Comparison of ENCODE assay signal across 8 mouse cellular contexts in genomic region chr5:142901846-142902505, GRCm38 (mm10). TPM values are rescaled to one million over a fixed set of nuclear protein-coding genes. Genes with fewer than 3 reads are reported as not detected.
DNase-seq lines count a peak whose midpoint lies in the region; ATAC-seq and TF ChIP-seq lines count a peak whose summit lies in the region.

No protein-coding gene starts in this region.

- in situ Hi-C loops in CH12.LX (cut with MboI; ENCODE audit: low pct_ligation_motif_present, low pct_unique_long_range_greater_than_20kb, low sequenced_read_pairs): no loop called here

- H3K9ac ChIP-seq in CH12.LX (ENCODE audit: insufficient read depth, low read depth): no peak overlapping the region
- H3K9ac ChIP-seq in forebrain, embryonic 16.5 days (replicated peaks; ENCODE audit: low read depth, low read length): no peak overlapping the region
- H3K9ac ChIP-seq in midbrain, embryonic 13.5 days (replicated peaks): 0 out of 2 replicates have a peak overlapping the region, but pooled peaks have one; percentile 39

- WGBS in heart, embryonic 10.5 days: 56% methylated on average over 4 of the region's 4 CpGs
- 73% methylated on average over 4 of the region's 4 CpGs for WGBS in forebrain, embryonic 16.5 days
- WGBS in midbrain, embryonic 13.5 days: 75% methylated on average over 4 of the region's 4 CpGs

- peaks cover 21% of the 10 kb centered on the region for H3K4me1 ChIP-seq in heart, embryonic 10.5 days
- H3K4me1 ChIP-seq in CH12.LX (ENCODE audit: control insufficient read depth in 1 of 2, insufficient read depth in 2 of 2): peaks cover 10 to 36% of the 10 kb centered on the region in 2 experiments
- peaks cover 28% of the 10 kb centered on the region for H3K4me1 ChIP-seq in forebrain, embryonic 16.5 days (replicated peaks; ENCODE audit: control insufficient read depth, insufficient read depth, low read length)
- H3K4me1 ChIP-seq in midbrain, embryonic 13.5 days (replicated peaks): peaks cover 30% of the 10 kb centered on the region

- peaks cover 7% of the 10 kb centered on the region for H3K27me3 ChIP-seq in heart, embryonic 10.5 days (ENCODE audit: insufficient read depth, poor library complexity, severe bottlenecking)
- no peaks in the 10 kb centered on the region for H3K27me3 ChIP-seq in CH12.LX (replicated peaks)
- H3K27me3 ChIP-seq in forebrain, embryonic 16.5 days (replicated peaks; ENCODE audit: control insufficient read depth, insufficient read depth, low read length): no peaks in the 10 kb centered on the region
- H3K27me3 ChIP-seq in midbrain, embryonic 13.5 days: no peaks in the 10 kb centered on the region

- no peaks in the 10 kb centered on the region for H3K9me3 ChIP-seq in heart, embryonic 10.5 days
- no peaks in the 10 kb centered on the region for H3K9me3 ChIP-seq in CH12.LX (replicated peaks; ENCODE audit: low read length)
- no peaks in the 10 kb centered on the region for H3K9me3 ChIP-seq in forebrain, embryonic 16.5 days (ENCODE audit: control insufficient read depth, low read length)
- no peaks in the 10 kb centered on the region for H3K9me3 ChIP-seq in midbrain, embryonic 13.5 days

- no peak overlapping the region for H3K4me2 ChIP-seq in CH12.LX (ENCODE audit: insufficient read depth, low read depth, poor library complexity, severe bottlenecking)
- H3K4me2 ChIP-seq in forebrain, embryonic 16.5 days (ENCODE audit: low read length): peak overlapping the region; percentile 64; the same call in 1 of the 2 replicates
- H3K4me2 ChIP-seq in midbrain, embryonic 13.5 days (replicated peaks): no peak overlapping the region

- H3K27ac ChIP-seq in heart, embryonic 10.5 days: 0 out of 2 replicates have a peak overlapping the region, but pooled peaks have one; percentile 36
- H3K27ac ChIP-seq in CH12.LX (ENCODE audit: insufficient read depth, low read depth): peak overlapping the region; percentile 35; the same call in 1 of the 2 replicates
- peak overlapping the region; percentile 49; the same call in 1 of the 2 replicates for H3K27ac ChIP-seq in forebrain, embryonic 16.5 days (ENCODE audit: low read length)
- H3K27ac ChIP-seq in midbrain, embryonic 13.5 days: peak overlapping the region; percentile 51

- no peak; the same call in 1 of the 2 replicates for TF ChIP-seq POLR2A in CH12.LX (IDR thresholded peaks at IDR 0.05; ENCODE audit: low read depth, low read length)

- TF ChIP-seq RAD21 in CH12.LX (IDR thresholded peaks at IDR 0.05; ENCODE audit: low read depth, low read length): no peak

- TF ChIP-seq EP300 in CH12.LX (IDR thresholded peaks at IDR 0.05; ENCODE audit: low read length): no peak

- TF ChIP-seq CTCF in CH12.LX (conservative IDR thresholded peaks at IDR 0.05 in 1 of 2, IDR thresholded peaks at IDR 0.05 in 1 of 2; ENCODE audit: low read depth in 2 of 2, low read length in 2 of 2): no peak

- no peak for ATAC-seq in forebrain, embryonic 16.5 days
- ATAC-seq in midbrain, embryonic 13.5 days: no peak

- intact Hi-C loops in left cerebral cortex, postnatal 14 days (cut with DNase I): no loop called here

- H3K4me3 ChIP-seq in heart, embryonic 10.5 days: peak overlapping the region; percentile 12; the same call in 1 of the 2 replicates
- no peak overlapping the region for H3K4me3 ChIP-seq in CH12.LX (replicated peaks in 1 of 3; ENCODE audit: low read depth in 2 of 3, low read length in 2 of 3, poor library complexity in 1 of 3)
- no peak overlapping the region for H3K4me3 ChIP-seq in forebrain, embryonic 16.5 days (replicated peaks; ENCODE audit: low read length)
- H3K4me3 ChIP-seq in midbrain, embryonic 13.5 days (replicated peaks): no peak overlapping the region

- DNase-seq in heart, embryonic 10.5 days (ENCODE audit: low spot score): no peak
- DNase-seq in heart, adult 9 months (ENCODE audit: low spot score in 2 of 2): no peak
- peak; percentile 52 for DNase-seq in CH12.LX (ENCODE audit: extremely low read depth)
- DNase-seq in c-Kit-positive CD71-positive TER-119-positive erythroid progenitor cells, embryonic 14.5 days (ENCODE audit: low spot score): no peak
- DNase-seq in urinary bladder, postnatal 36 days (ENCODE audit: low spot score in 2 of 2): no peak
- DNase-seq in left cerebral cortex, postnatal 14 days (ENCODE audit: low spot score in 2 of 2): no peak

- dilution Hi-C loops in CH12.LX (cut with MboI; ENCODE audit: extremely low pct_ligation_motif_present, extremely low pct_unique_long_range_greater_than_20kb, low sequenced_read_pairs): no loop called here

- H3K36me3 ChIP-seq in heart, embryonic 10.5 days: peaks cover 79% of the 10 kb centered on the region
- H3K36me3 ChIP-seq in CH12.LX (replicated peaks in 1 of 2; ENCODE audit: control insufficient read depth in 1 of 2, insufficient read depth in 1 of 2, low read length in 1 of 2): peaks cover 54 to 74% of the 10 kb centered on the region in 2 experiments
- peaks cover 38% of the 10 kb centered on the region for H3K36me3 ChIP-seq in forebrain, embryonic 16.5 days (ENCODE audit: control insufficient read depth, insufficient read depth)
- peaks cover 68% of the 10 kb centered on the region for H3K36me3 ChIP-seq in midbrain, embryonic 13.5 days

- H3K79me2 ChIP-seq in CH12.LX (replicated peaks; ENCODE audit: control insufficient read depth, extremely low read depth, insufficient read depth, poor library complexity, severe bottlenecking): peaks cover 32% of the 10 kb centered on the region

TF ChIP-seq in CH12.LX, 34 proteins besides CTCF, POLR2A, EP300 and RAD21 (continues in another document):
- TF ChIP-seq MAX (IDR thresholded peaks at IDR 0.05; ENCODE audit: low read length): no peak
- TF ChIP-seq MAZ (IDR thresholded peaks at IDR 0.05; ENCODE audit: low read depth, low read length): no peak
- no peak for TF ChIP-seq USF1 (IDR thresholded peaks at IDR 0.05; ENCODE audit: low read depth, low read length)
- no peak for TF ChIP-seq JUND (conservative IDR thresholded peaks at IDR 0.05; ENCODE audit: low read depth, low read length)
- no peak; the same call in 1 of the 2 replicates for TF ChIP-seq HCFC1 (IDR thresholded peaks at IDR 0.05; ENCODE audit: low read depth, low read length)
- TF ChIP-seq GABPA (IDR thresholded peaks at IDR 0.05; ENCODE audit: insufficient replicate concordance, low read depth, low read length): no peak
- TF ChIP-seq MXI1 (IDR thresholded peaks at IDR 0.05; ENCODE audit: low read depth, low read length): no peak
- TF ChIP-seq ELF1 (IDR thresholded peaks at IDR 0.05; ENCODE audit: low read depth, low read length): no peak
- TF ChIP-seq MAFK (IDR thresholded peaks at IDR 0.05; ENCODE audit: insufficient replicate concordance, low read length): 0 out of 2 replicates have a peak, but pooled peaks have one; percentile 5
- 0 out of 2 replicates have a peak, but pooled peaks have one; percentile 2 for TF ChIP-seq USF2 (conservative IDR thresholded peaks at IDR 0.05; ENCODE audit: low read depth, low read length)
- TF ChIP-seq MEF2A (IDR thresholded peaks at IDR 0.05; ENCODE audit: borderline replicate concordance, low read depth, low read length): no peak
- no peak for TF ChIP-seq TCF12 (IDR thresholded peaks at IDR 0.05; ENCODE audit: low read depth, low read length)
- no peak for TF ChIP-seq ETS1 (conservative IDR thresholded peaks at IDR 0.05; ENCODE audit: low read depth, low read length)
- no peak for TF ChIP-seq CHD1 (IDR thresholded peaks at IDR 0.05; ENCODE audit: low read depth, low read length)
- TF ChIP-seq SMC3 (IDR thresholded peaks at IDR 0.05; ENCODE audit: low read depth, low read length): no peak; the same call in 1 of the 2 replicates
- no peak for TF ChIP-seq ZC3H11A (IDR thresholded peaks at IDR 0.05; ENCODE audit: low read depth, low read length)
- TF ChIP-seq SIN3A (IDR thresholded peaks at IDR 0.05; ENCODE audit: low read length): peak; percentile 8; the same call in 1 of the 2 replicates
- 0 out of 2 replicates have a peak, but pooled peaks have one; percentile 37 for TF ChIP-seq RCOR1 (conservative IDR thresholded peaks at IDR 0.05; ENCODE audit: low read depth, low read length)
- no peak for TF ChIP-seq UBTF (IDR thresholded peaks at IDR 0.05; ENCODE audit: low read depth, low read length)
- TF ChIP-seq E2F4 (IDR thresholded peaks at IDR 0.05; ENCODE audit: insufficient replicate concordance, low read depth, low read length): no peak
- 0 out of 2 replicates have a peak, but pooled peaks have one; percentile 18 for TF ChIP-seq NELFE (IDR thresholded peaks at IDR 0.05; ENCODE audit: low read depth, low read length)
- TF ChIP-seq PAX5 (IDR thresholded peaks at IDR 0.05; ENCODE audit: low read length): no peak
- no peak for TF ChIP-seq ZNF384 (IDR thresholded peaks at IDR 0.05; ENCODE audit: low read depth, low read length)

RNA-seq across cellular contexts. Expression of gene Actb, which starts 4.6 kb away (rescaled TPM):
- polyA plus RNA-seq in heart, embryonic 10.5 days (2016; fragmentation: Nextera tagmentation; extraction: Ambion mirVana): 6,505 and 8,921 TPM in 2 replicates
- total RNA-seq in CH12.LX (2012; rRNA removed) (4,756 and 5,246 TPM in 2 replicates), CH12.LX (2014; rRNA removed) (3,882 and 4,152 TPM in 2 replicates)
- polyA plus RNA-seq in CH12.LX (2012; ENCODE audit: insufficient read length, low read depth): 3,023 and 5,048 TPM in 2 replicates
- 15,087 and 15,431 TPM in 2 replicates for polyA plus RNA-seq in forebrain, embryonic 16.5 days (2015; fragmentation: Nextera tagmentation; extraction: Ambion mirVana)
- polyA plus RNA-seq in midbrain, embryonic 13.5 days (2015; fragmentation: Nextera tagmentation; extraction: Ambion mirVana): 15,567 and 17,404 TPM in 2 replicates
- 1,000 to 10,000 TPM; 3,011 to 3,018 TPM for total RNA-seq in left cerebral cortex, postnatal 14 days (2021)

RNA-seq across cellular contexts. Expression of gene Fbxl18, which starts 6.8 kb away (rescaled TPM):
- polyA plus RNA-seq in heart, embryonic 10.5 days (2016; fragmentation: Nextera tagmentation; extraction: Ambion mirVana): 13.4 and 14.6 TPM in 2 replicates
- total RNA-seq in CH12.LX (2012; rRNA removed) (5.0 and 6.4 TPM in 2 replicates), CH12.LX (2014; rRNA removed) (2.3 and 3.7 TPM in 2 replicates)
- polyA plus RNA-seq in CH12.LX (2012; ENCODE audit: insufficient read length, low read depth): 5.0 and 5.5 TPM in 2 replicates
- polyA plus RNA-seq in forebrain, embryonic 16.5 days (2015; fragmentation: Nextera tagmentation; extraction: Ambion mirVana): 29.5 and 31.4 TPM in 2 replicates
- 40.1 and 40.4 TPM in 2 replicates for polyA plus RNA-seq in midbrain, embryonic 13.5 days (2015; fragmentation: Nextera tagmentation; extraction: Ambion mirVana)
- total RNA-seq in left cerebral cortex, postnatal 14 days (2021): 10 to 100 TPM; 34.2 to 34.4 TPM

RNA-seq across cellular contexts. Expression of gene Fscn1, which starts 58.2 kb away (rescaled TPM):
- 254 and 329 TPM in 2 replicates for polyA plus RNA-seq in heart, embryonic 10.5 days (2016; fragmentation: Nextera tagmentation; extraction: Ambion mirVana)
- total RNA-seq in CH12.LX (2012; rRNA removed) (51.7 and 65.3 TPM in 2 replicates), CH12.LX (2014; rRNA removed) (18.2 and 19.7 TPM in 2 replicates)
- 70.4 and 75.7 TPM in 2 replicates for polyA plus RNA-seq in CH12.LX (2012; ENCODE audit: insufficient read length, low read depth)
- polyA plus RNA-seq in forebrain, embryonic 16.5 days (2015; fragmentation: Nextera tagmentation; extraction: Ambion mirVana): 541 and 600 TPM in 2 replicates
- 555 TPM in 2 replicates for polyA plus RNA-seq in midbrain, embryonic 13.5 days (2015; fragmentation: Nextera tagmentation; extraction: Ambion mirVana)
- total RNA-seq in left cerebral cortex, postnatal 14 days (2021): 100 to 1,000 TPM; 408 to 429 TPM
